Mouse (Mus musculus): Measurements from ENCODE around the gene Trub2. TPM values are rescaled to one million over a fixed set of nuclear protein-coding genes. Genes with fewer than 3 reads are reported as not detected.

Gene Trub2
- polyA plus RNA-seq, 1 experiment, result 29.8 TPM

DNA sequence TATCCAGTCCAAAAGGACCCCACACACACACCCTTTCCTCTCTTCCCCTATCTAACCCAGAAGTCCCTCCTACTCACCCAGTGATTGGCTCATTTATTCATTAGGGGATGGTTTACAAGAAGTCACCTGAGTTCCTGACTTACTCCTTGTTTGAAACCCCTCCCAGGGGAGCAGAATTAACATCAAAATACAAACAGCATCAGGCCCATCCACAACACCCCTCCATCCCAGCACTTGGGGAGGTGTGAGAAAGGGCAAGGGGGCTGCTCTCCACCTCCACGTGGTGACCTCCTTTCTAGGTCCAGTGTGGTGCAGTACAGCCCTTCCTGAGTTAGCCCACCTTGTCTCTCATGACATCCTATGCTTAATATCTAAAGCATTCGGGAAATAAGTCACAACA is 58.8 kb downstream of the Trub2 start:
- H3K27ac ChIP-seq (ENCODE audit: insufficient read depth, low read depth, low read length), result no peak overlapping the region
- H3K36me3 ChIP-seq (ENCODE audit: control insufficient read depth, insufficient read depth, low read length), result peaks cover 35% of the 10 kb centered on the region
- no peak overlapping the region for H3K4me3 ChIP-seq (ENCODE audit: low read depth, low read length)
- no peaks in the 10 kb centered on the region for H3K4me1 ChIP-seq (ENCODE audit: control insufficient read depth, insufficient read depth, insufficient read length, low read length)
- 60% methylated on average over 2 of the region's 2 CpGs for WGBS
- H3K27me3 ChIP-seq (ENCODE audit: control insufficient read depth, insufficient read depth, low read length), result no peaks in the 10 kb centered on the region
- TF ChIP-seq POLR2A (IDR thresholded peaks at IDR 0.05; ENCODE audit: low read depth, low read length) (no peak), CTCF (IDR thresholded peaks at IDR 0.05; ENCODE audit: extremely low read depth, insufficient read length, insufficient replicate concordance, low read depth, low read length) (no peak)

DNA sequence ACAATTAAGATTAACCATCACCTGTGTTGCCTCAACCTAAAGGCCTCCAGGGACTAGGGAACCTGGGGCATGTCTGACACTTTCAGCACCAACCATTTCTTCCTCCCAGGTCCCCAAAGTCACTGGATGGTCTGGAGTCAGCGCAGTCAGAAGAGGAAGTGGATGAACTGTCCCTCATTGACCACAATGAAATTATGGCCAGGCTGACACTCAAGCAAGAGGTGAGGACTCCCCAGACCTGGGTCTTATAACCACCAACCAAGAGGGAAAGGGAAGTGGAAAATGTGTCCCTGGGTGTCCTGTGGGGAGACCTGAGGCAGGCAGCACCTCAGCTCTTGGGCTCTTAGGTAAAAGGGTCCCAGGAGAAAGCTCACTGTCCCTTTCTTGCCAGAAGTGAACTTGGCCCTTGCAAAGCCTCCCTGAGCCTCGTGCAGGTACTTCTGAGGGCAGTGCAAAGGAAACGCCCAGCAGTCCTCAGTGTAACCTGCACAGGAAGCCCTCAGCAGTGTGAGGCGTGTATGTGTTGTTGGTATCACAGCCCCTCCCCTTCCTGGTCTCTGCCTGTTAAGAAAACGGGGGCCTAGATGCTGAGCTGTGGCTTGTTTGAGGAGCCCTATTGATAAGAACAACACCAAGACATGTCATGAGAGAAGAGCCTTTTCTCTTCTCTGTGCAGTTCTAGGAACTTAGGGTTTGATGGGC is 63.5 kb downstream of the Trub2 start:
- peaks cover 48% of the 10 kb centered on the region for H3K36me3 ChIP-seq (ENCODE audit: control insufficient read depth, insufficient read depth, low read length)
- TF ChIP-seq POLR2A (IDR thresholded peaks at IDR 0.05; ENCODE audit: low read depth, low read length) (no peak), CTCF (IDR thresholded peaks at IDR 0.05; ENCODE audit: extremely low read depth, insufficient read length, insufficient replicate concordance, low read depth, low read length) (no peak)

DNA sequence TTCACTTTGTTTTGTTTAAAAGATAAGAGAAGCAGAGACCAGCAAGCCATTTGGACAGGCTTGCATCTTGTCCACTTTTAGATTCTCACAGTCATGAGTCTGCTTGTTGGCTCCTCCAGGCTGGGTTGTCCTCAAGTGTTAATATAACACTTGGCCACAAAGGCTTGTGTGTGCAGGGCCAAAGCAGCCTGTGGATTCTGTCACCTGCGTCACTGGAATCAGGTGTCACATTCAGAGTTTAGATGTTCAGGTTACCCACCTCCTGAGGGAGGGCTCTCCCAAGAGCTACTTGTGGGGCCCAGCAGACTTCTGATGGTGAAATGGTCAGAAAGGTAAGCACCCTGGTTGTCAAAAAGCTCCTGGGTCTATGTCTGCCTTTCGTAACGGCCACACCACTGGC is 65.2 kb downstream of the Trub2 start:
- no peaks in the 10 kb centered on the region for H3K27me3 ChIP-seq (ENCODE audit: control insufficient read depth, insufficient read depth, low read length)
- H3K36me3 ChIP-seq (ENCODE audit: control insufficient read depth, insufficient read depth, low read length), result peaks cover 48% of the 10 kb centered on the region
- 91% methylated on average over 3 of the region's 3 CpGs for WGBS
- no peak overlapping the region for H3K4me3 ChIP-seq (ENCODE audit: low read depth, low read length)
- H3K4me1 ChIP-seq (ENCODE audit: control insufficient read depth, insufficient read depth, insufficient read length, low read length), result no peaks in the 10 kb centered on the region
- H3K27ac ChIP-seq (ENCODE audit: insufficient read depth, low read depth, low read length), result no peak overlapping the region
- no peak for TF ChIP-seq CTCF (IDR thresholded peaks at IDR 0.05; ENCODE audit: extremely low read depth, insufficient read length, insufficient replicate concordance, low read depth, low read length)
- TF ChIP-seq POLR2A (IDR thresholded peaks at IDR 0.05; ENCODE audit: low read depth, low read length), result no peak

More for the DNA sequence above, 63.5 kb downstream of the Trub2 start:
- Histone ChIP-seq H3K27ac (ENCODE audit: insufficient read depth, low read depth, low read length) (no peak overlapping the region), H3K4me3 (ENCODE audit: low read depth, low read length) (no peak overlapping the region), H3K4me1 (ENCODE audit: control insufficient read depth, insufficient read depth, insufficient read length, low read length) (no peaks in the 10 kb centered on the region), H3K27me3 (ENCODE audit: control insufficient read depth, insufficient read depth, low read length) (no peaks in the 10 kb centered on the region)
- WGBS, result 57% methylated on average over 5 of the region's 5 CpGs

DNA sequence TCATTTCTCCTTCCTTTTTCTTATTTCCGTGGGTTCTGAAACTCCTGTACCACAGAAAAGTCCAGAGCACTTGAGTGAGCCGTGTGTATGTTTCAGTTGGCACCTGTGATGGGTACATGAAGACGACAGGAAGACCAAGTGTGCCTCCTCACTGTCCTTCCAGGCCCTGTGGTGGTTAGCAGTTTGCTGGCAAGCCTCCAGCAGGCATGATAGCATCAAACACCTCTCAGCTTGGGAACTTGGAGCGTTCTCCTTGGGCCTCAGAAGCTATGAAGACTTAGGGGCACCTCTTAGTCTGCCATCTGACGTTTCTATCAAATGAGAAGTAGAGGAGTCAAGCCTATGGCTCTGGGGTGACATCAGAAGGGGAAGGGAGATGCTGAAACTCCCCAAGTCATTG is 69.7 kb downstream of the Trub2 start:
- Histone ChIP-seq H3K27me3 (ENCODE audit: control insufficient read depth, insufficient read depth, low read length) (no peaks in the 10 kb centered on the region), H3K4me3 (ENCODE audit: low read depth, low read length) (no peak overlapping the region), H3K27ac (ENCODE audit: insufficient read depth, low read depth, low read length) (no peak overlapping the region), H3K36me3 (ENCODE audit: control insufficient read depth, insufficient read depth, low read length) (peaks cover 36% of the 10 kb centered on the region), H3K4me1 (ENCODE audit: control insufficient read depth, insufficient read depth, insufficient read length, low read length) (no peaks in the 10 kb centered on the region)
- 71% methylated on average over 5 of the region's 5 CpGs for WGBS
- TF ChIP-seq CTCF (IDR thresholded peaks at IDR 0.05; ENCODE audit: extremely low read depth, insufficient read length, insufficient replicate concordance, low read depth, low read length), result no peak
- no peak for TF ChIP-seq POLR2A (IDR thresholded peaks at IDR 0.05; ENCODE audit: low read depth, low read length)

DNA sequence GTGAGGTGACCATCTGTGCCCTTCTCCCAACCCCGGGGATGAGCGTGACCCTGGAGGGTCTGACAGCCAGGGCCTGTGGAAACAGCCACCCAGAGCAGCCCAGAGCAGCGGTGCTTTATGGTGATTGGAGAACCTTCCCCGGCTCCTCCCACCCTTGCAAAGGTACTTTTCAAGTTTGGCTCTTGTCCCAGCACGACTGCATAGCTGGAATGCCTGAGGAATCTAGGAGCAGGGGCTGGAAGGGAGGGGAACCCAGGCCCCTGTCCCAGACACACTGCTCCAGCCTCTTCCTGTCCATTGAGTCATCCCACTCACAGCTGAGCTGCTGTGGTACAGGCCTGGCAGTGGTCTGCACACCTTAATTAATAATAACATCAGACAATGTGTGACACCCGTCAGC is 71.6 kb downstream of the Trub2 start:
- Histone ChIP-seq H3K4me1 (ENCODE audit: control insufficient read depth, insufficient read depth, insufficient read length, low read length) (no peaks in the 10 kb centered on the region), H3K4me3 (ENCODE audit: low read depth, low read length) (no peak overlapping the region), H3K27me3 (ENCODE audit: control insufficient read depth, insufficient read depth, low read length) (no peaks in the 10 kb centered on the region), H3K36me3 (ENCODE audit: control insufficient read depth, insufficient read depth, low read length) (peaks cover 25% of the 10 kb centered on the region), H3K27ac (ENCODE audit: insufficient read depth, low read depth, low read length) (peak overlapping the region; percentile 21; the same call in 1 of the 2 replicates)
- TF ChIP-seq CTCF (IDR thresholded peaks at IDR 0.05; ENCODE audit: extremely low read depth, insufficient read length, insufficient replicate concordance, low read depth, low read length) (no peak), POLR2A (IDR thresholded peaks at IDR 0.05; ENCODE audit: low read depth, low read length) (no peak)
- WGBS, result 52% methylated on average over 6 of the region's 6 CpGs

DNA sequence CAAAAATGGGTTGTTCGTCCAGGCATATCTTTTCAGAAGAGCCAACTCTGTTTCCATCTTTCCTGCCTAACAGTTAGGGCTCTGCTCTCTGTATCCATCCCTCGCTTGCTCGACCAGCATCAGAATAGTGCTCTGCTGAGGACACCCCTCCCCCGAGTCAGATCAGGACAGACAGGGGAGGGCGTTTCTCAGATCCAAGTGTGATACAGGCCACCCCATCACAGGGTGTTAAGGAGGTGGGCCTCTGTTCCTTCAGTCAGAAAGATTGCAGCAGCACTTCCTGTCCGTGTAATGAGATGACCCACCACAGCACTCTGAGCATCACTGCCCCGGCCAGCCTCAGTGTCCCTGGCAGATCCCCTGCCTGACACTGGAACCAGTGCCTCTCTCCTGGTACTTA is 72.2 kb downstream of the Trub2 start:
- no peak for TF ChIP-seq POLR2A (IDR thresholded peaks at IDR 0.05; ENCODE audit: low read depth, low read length)
- no peak for TF ChIP-seq CTCF (IDR thresholded peaks at IDR 0.05; ENCODE audit: extremely low read depth, insufficient read length, insufficient replicate concordance, low read depth, low read length)
- 62% methylated on average over 7 of the region's 7 CpGs for WGBS
- H3K27me3 ChIP-seq (ENCODE audit: control insufficient read depth, insufficient read depth, low read length), result no peaks in the 10 kb centered on the region
- peaks cover 29% of the 10 kb centered on the region for H3K36me3 ChIP-seq (ENCODE audit: control insufficient read depth, insufficient read depth, low read length)
- peak overlapping the region; percentile 21; the same call in 1 of the 2 replicates for H3K27ac ChIP-seq (ENCODE audit: insufficient read depth, low read depth, low read length)
- H3K4me3 ChIP-seq (ENCODE audit: low read depth, low read length), result no peak overlapping the region
- no peaks in the 10 kb centered on the region for H3K4me1 ChIP-seq (ENCODE audit: control insufficient read depth, insufficient read depth, insufficient read length, low read length)

DNA sequence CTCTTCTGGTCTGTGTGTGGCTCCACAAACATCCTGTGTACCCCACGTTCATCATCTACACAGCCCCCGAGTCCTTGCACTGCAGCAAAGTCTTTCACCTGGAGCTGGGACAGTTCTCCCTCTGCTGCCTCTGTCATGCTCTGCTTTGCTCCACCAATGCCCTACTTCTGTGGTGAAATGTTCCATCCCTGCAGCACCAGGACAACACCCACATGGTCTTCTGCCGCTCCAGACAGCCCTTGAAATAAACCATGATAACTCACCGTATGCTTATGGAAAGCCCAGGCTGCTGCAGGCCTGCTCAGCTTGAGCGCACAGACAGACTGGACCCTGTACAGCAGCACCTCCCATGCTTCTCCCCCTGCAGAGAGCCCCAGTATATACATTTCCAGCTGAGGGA is 74.2 kb downstream of the Trub2 start:
- 85% methylated on average over 5 of the region's 5 CpGs for WGBS
- H3K36me3 ChIP-seq (ENCODE audit: control insufficient read depth, insufficient read depth, low read length), result peaks cover 19% of the 10 kb centered on the region; the same call in 1 of the 2 replicates
- no peak overlapping the region for H3K4me3 ChIP-seq (ENCODE audit: low read depth, low read length)
- TF ChIP-seq CTCF (IDR thresholded peaks at IDR 0.05; ENCODE audit: extremely low read depth, insufficient read length, insufficient replicate concordance, low read depth, low read length), result no peak
- no peak for TF ChIP-seq POLR2A (IDR thresholded peaks at IDR 0.05; ENCODE audit: low read depth, low read length)
- no peaks in the 10 kb centered on the region for H3K4me1 ChIP-seq (ENCODE audit: control insufficient read depth, insufficient read depth, insufficient read length, low read length)
- no peaks in the 10 kb centered on the region for H3K27me3 ChIP-seq (ENCODE audit: control insufficient read depth, insufficient read depth, low read length)
- H3K27ac ChIP-seq (ENCODE audit: insufficient read depth, low read depth, low read length), result no peak overlapping the region
